Mouse (Mus musculus) small intestine, adult 2 months (tissue): ENCODE results near the gene Mctp1.
"Not testable (repeated sequence)": the region's sequence is repeated elsewhere in the genome, so short reads cannot be mapped to it uniquely, and the experiment has no call there.

Experiments used
- CTCF ChIP-seq: fragments of 200-500 bp; IDR thresholded peaks from 2 replicates; pipeline ENCODE4 v1.5.1; 2012; ENCODE audit warnings: low read depth, mild to moderate bottlenecking, control low read depth, inconsistent platforms, low read length, moderate library complexity, mixed read lengths; ENCODE audit not compliant: insufficient replicate concordance, insufficient read length; ENCODE audit errors: extremely low read depth
- POLR2A ChIP-seq: fragments of 200-500 bp; IDR thresholded peaks from 2 replicates; pipeline ENCODE4 v1.6.1; 2012; ENCODE audit warnings: low read depth, mild to moderate bottlenecking, control low read depth, inconsistent platforms, low read length, moderate library complexity

DNA sequence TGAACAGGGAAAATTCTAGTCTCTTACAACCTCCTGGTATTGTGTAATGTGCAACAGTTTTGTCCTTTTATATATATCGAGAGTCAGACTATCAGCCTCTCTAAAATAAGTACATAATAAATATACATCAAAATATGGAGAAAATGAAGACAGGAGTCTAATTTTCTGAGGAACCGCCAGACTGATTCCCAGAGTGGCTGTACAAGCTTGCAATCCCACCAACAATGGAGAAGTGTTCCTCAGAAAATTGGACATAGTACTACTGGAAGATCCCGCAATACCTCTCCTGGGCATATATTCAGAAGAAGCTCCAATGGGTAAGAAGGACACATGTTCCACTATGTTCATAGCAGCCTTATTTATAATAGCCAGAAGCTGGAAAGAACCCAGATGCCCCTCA, 586.7 kb downstream of the Mctp1 start:
- TF ChIP-seq CTCF, POLR2A: not testable (repeated sequence)
